Mouse (Mus musculus) forebrain, embryonic 15.5 days (tissue): ENCODE data around the gene Tex47. TPM values are rescaled to one million over a fixed set of nuclear protein-coding genes. Genes with fewer than 3 reads are reported as not detected.

Experiments
- ATAC-seq: fragments of 200-750 bp; cut with Nextera tagmentation; replicated peaks from 2 replicates; pipeline ENCODE4 v1.8.0; 2017; ENCODE audit warnings: mild to moderate bottlenecking, moderate TSS enrichment, moderate library complexity
- H3K27ac ChIP-seq: fragments of 300-500 bp; sonication (generic); replicated peaks from 2 replicates; pipeline ENCODE4 v1.5.1; 2015; ENCODE audit warnings: mild to moderate bottlenecking, inconsistent platforms
- H3K27me3 ChIP-seq: fragments of 300-500 bp; sonication (generic); 2 replicates; pipeline ENCODE4 v1.6.1; 2015; ENCODE audit warnings: inconsistent platforms
- H3K36me3 ChIP-seq: fragments of 300-500 bp; sonication (generic); 2 replicates; pipeline ENCODE4 v1.6.1; 2015; ENCODE audit warnings: mild to moderate bottlenecking, inconsistent platforms
- H3K4me1 ChIP-seq: fragments of 300-500 bp; sonication (generic); 2 replicates; pipeline ENCODE4 v1.6.1; 2015; ENCODE audit warnings: inconsistent platforms
- H3K4me2 ChIP-seq: fragments of 300-500 bp; sonication (generic); replicated peaks from 2 replicates; pipeline ENCODE4 v1.6.1; 2015; ENCODE audit warnings: mild to moderate bottlenecking, inconsistent platforms
- H3K4me3 ChIP-seq: fragments of 300-500 bp; sonication (generic); 2 replicates; pipeline ENCODE4 v1.5.1; 2015; ENCODE audit warnings: mild to moderate bottlenecking, inconsistent platforms
- H3K9ac ChIP-seq: fragments of 300-500 bp; sonication (generic); replicated peaks from 2 replicates; pipeline ENCODE4 v1.6.1; 2015; ENCODE audit warnings: mild to moderate bottlenecking, inconsistent platforms
- H3K9me3 ChIP-seq: fragments of 300-500 bp; sonication (generic); 2 replicates; pipeline ENCODE4 v1.6.1; 2016; ENCODE audit warnings: inconsistent platforms
- WGBS: fragments of 180-500 bp; shearing (Covaris S2); methylation state at CpG from one replicate; pipeline ENCODE4 v1.1.7; 2015; ENCODE audit warnings: mixed read lengths; 5-methylcytosine and 5-hydroxymethylcytosine counted together
- polyA plus RNA-seq: library from polyadenylated mRNA; unstranded; fragments of >200 nt; fragmentation: Nextera tagmentation; extraction: Ambion mirVana; gene quantifications from 2 replicates; pipeline ENCODE4 v1.2.1, GENCODE M21; 2015

Gene Tex47
- polyA plus RNA-seq: 0.31 and 0.43 TPM in 2 replicates

- Histone ChIP-seq H3K4me2 (no peak within 1 kb of the TSS), H3K4me1 (no peaks in the 10 kb centered on the region), H3K36me3 (no peaks in the 10 kb centered on the region), H3K27ac (no peak within 1 kb of the TSS), H3K27me3 (no peaks in the 10 kb centered on the region), H3K9ac (no peak within 1 kb of the TSS), H3K4me3 (no peak within 1 kb of the TSS), H3K9me3 (no peaks in the 10 kb centered on the region)
- ATAC-seq: no peak
- 72% methylated on average over 1 of the region's 1 CpGs for WGBS
Observed at GRCm38 (mm10) chr5:7303819-7304218, at the start of gene Tex47. Gene Tex47, plus strand, starts transcription at chr5:7304119.

GRCm38 (mm10) chr5:7276659-7277455 lies 27.1 kb upstream of the Tex47 start:
- Histone ChIP-seq H3K27ac (no peak overlapping the region), H3K36me3 (no peaks in the 10 kb centered on the region), H3K4me3 (no peak overlapping the region), H3K27me3 (no peaks in the 10 kb centered on the region), H3K9ac (no peak overlapping the region), H3K4me2 (no peak overlapping the region), H3K9me3 (no peaks in the 10 kb centered on the region), H3K4me1 (no peaks in the 10 kb centered on the region)
- no peak for ATAC-seq
- WGBS: 91% methylated on average over 7 of the region's 7 CpGs

- no peak overlapping the region for H3K4me3 ChIP-seq
- H3K9ac ChIP-seq: no peak overlapping the region
- 100% methylated on average over 1 of the region's 1 CpGs for WGBS
- H3K9me3 ChIP-seq: no peaks in the 10 kb centered on the region
- ATAC-seq: no peak
- no peaks in the 10 kb centered on the region for H3K36me3 ChIP-seq
- H3K4me1 ChIP-seq: no peaks in the 10 kb centered on the region
- H3K27me3 ChIP-seq: no peaks in the 10 kb centered on the region
- H3K27ac ChIP-seq: no peak overlapping the region
- H3K4me2 ChIP-seq: no peak overlapping the region
Observed at GRCm38 (mm10) chr5:7284336-7284735, 19.6 kb upstream of the Tex47 start.

- Histone ChIP-seq H3K4me2 (no peak overlapping the region), H3K9me3 (no peaks in the 10 kb centered on the region), H3K36me3 (no peaks in the 10 kb centered on the region), H3K27ac (no peak overlapping the region), H3K27me3 (no peaks in the 10 kb centered on the region), H3K4me3 (no peak overlapping the region), H3K9ac (no peak overlapping the region), H3K4me1 (no peaks in the 10 kb centered on the region)
- 46% methylated on average over 1 of the region's 1 CpGs for WGBS
- no peak for ATAC-seq
Observed at GRCm38 (mm10) chr5:7302969-7303368, 950 bp upstream of the Tex47 start.

GRCm38 (mm10) chr5:7325594-7325993 lies 21.7 kb downstream of the Tex47 start:
- H3K36me3 ChIP-seq: no peaks in the 10 kb centered on the region
- 67% methylated on average over 4 of the region's 4 CpGs for WGBS
- H3K4me2 ChIP-seq: no peak overlapping the region
- H3K4me3 ChIP-seq: no peak overlapping the region
- no peaks in the 10 kb centered on the region for H3K27me3 ChIP-seq
- ATAC-seq: no peak
- no peaks in the 10 kb centered on the region for H3K9me3 ChIP-seq
- H3K9ac ChIP-seq: no peak overlapping the region
- H3K27ac ChIP-seq: no peak overlapping the region
- no peaks in the 10 kb centered on the region for H3K4me1 ChIP-seq

DNA sequence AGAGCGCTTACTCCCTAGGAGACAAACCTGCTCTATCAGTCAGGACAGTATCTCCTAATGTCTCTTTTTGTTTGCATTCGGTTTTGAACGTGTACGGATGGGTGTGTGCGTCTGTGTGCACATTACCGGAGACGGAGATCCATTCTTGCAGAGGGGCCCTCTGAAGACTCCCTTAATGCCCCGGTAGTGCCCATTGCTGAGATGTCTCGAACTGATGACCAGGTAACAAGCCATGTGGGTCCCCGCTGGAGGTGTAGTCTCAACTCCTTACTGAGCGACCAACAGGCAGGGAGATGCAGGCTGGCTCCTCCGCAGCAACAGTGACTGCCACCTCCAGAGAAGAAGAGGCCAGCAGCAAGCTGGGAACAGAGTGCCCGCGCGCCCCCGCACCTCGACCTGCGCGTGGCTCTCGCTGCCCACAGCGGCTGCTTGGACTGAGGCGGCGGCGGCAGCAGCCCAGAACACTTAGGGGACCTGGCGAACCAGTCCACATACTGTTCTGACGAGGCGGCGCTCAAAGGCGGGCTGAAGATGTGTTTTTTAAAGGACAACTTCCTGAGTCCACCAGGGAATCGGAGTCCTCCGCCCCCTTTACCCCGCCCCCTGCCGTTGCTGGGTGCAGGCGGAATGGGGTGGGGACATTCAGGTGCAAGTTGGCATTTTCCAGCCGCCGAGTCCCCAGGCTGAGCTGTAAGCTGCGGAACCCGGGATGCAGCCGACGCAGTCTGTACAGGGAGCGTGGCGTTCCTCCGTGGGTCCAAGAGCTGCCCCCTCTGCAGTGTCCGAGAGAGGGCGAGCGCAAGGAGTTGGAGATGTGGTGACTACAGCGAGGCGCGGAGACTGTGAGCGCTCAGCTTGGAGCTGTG lies 40.5 kb downstream of the Tex47 start, which contains the start of gene Zfp804b:
Zfp804b (minus strand) TSS at position 612 of the 866 bp plus-strand sequence.
- Histone ChIP-seq H3K4me1 (0 out of 2 replicates have a peak, but pooled peaks cover 6% of the 10 kb centered on the region), H3K4me3 (peak within 1 kb of the TSS; percentile 72), H3K9ac (peak within 1 kb of the TSS; percentile 59), H3K4me2 (peak within 1 kb of the TSS; percentile 99), H3K27me3 (no peaks in the 10 kb centered on the region), H3K27ac (no peak within 1 kb of the TSS; the same call in 1 of the 2 replicates), H3K36me3 (no peaks in the 10 kb centered on the region), H3K9me3 (no peaks in the 10 kb centered on the region)
- peak; percentile 96 for ATAC-seq
- under 1% methylated on average over 50 of the region's 50 CpGs for WGBS

GRCm38 (mm10) chr5:7345011-7345389 lies 41.1 kb downstream of the Tex47 start:
- peak overlapping the region; percentile 59 for H3K9ac ChIP-seq
- under 1% methylated on average over 11 of the region's 11 CpGs for whole genome bisulfite sequencing

More at GRCm38 (mm10) chr5:7345011-7345389, 41.1 kb downstream of the Tex47 start:
- H3K4me3 ChIP-seq: peak overlapping the region; percentile 72
- H3K9me3 ChIP-seq: no peaks in the 10 kb centered on the region
- ATAC-seq: peak; percentile 61
- H3K27me3 ChIP-seq: no peaks in the 10 kb centered on the region
- no peak overlapping the region; the same call in 1 of the 2 replicates for H3K27ac ChIP-seq
- peak overlapping the region; percentile 99 for H3K4me2 ChIP-seq
- no peaks in the 10 kb centered on the region for H3K36me3 ChIP-seq
- 0 out of 2 replicates have a peak, but pooled peaks cover 6% of the 10 kb centered on the region for H3K4me1 ChIP-seq

Other genes with a start within 250 kb of the Tex47 start
- gene Zfp804b, start 40.6 kb downstream of the Tex47 start, polyA plus RNA-seq: 1.1 and 1.2 TPM in 2 replicates